Mouse (Mus musculus): ENCODE results near the gene Ap3b1.

The Ap3b1 gene

DNA sequence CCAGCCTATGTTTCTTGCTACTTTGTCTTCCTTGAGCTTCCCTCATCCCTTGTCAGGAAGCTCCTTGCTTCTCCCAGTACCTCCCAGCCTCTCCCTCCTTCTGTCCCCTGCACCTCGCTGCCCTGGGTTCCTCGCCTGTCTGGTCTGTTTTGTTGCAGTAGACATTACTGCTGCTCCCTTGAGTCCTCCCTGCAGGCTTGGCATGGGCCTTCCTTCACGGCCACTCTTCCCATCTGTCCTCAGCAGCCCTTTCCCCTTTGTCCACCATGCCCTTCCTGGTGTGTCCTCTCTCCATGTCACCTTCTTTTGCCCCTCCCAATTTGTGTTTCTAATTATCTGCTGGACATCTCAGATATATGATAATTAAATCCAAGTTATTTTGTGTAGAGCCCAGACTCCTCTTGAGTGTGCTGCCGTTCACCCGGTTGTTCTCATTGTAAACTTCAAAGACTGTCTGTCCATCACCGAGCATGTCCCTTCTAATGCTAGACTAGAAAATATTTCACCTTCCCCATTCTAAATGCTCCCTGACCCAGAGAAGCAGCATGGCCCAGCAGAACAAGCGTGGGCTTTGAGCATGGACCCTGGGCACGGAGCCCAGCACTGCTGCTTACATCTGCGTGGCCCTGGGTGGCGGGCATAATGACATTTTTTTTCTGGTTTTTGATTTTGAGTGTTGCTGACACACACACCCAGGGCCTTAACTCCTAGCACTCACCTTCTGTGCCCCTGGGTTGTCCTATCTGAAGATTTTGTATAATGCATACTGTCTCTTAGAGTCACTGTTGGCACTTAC lies 181.3 kb downstream of the Ap3b1 start:
- no peak for DNase-seq (ENCODE audit: low spot score in 2 of 2)

DNA sequence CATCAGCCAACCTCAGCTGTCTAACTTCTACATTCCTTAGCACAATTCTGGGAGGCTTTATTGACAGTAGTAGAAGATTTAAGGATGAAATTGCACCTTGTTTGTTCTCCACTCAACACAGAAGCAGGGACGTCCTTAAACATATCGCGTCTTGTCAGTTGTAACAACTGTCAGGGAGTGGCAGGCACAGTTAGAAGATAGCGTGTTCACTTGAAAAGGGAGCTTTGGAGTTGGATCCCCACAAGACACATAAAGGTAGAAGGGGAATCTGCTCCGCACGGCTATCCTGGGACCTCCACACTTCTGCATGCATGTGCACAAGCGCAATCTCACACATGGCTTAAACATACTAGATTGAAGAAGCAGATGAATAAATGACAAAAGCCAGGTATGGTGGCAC lies 183.3 kb downstream of the Ap3b1 start:
- DNase-seq (ENCODE audit: low spot score in 2 of 2), result no peak

DNA sequence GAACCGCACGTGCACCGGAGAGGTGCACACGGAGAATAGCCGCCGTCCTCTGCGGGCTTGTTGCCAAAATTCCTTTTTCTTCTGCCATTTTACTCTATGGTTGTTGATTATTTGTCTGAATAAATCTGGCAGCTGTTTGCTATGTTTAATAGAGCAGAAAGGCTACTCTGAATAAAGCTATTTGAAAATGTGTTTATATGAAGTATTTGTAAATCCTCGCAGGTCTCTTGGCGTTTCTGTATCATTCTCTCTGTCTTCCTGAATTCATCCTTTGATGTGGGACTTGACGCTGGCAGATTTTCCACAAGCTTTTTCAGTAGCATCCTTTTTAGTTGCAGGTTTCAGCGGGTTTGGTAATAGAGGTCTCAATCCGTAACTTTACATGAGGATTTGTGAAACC lies 185.5 kb downstream of the Ap3b1 start:
- no peak for DNase-seq (ENCODE audit: low spot score in 2 of 2)

DNA sequence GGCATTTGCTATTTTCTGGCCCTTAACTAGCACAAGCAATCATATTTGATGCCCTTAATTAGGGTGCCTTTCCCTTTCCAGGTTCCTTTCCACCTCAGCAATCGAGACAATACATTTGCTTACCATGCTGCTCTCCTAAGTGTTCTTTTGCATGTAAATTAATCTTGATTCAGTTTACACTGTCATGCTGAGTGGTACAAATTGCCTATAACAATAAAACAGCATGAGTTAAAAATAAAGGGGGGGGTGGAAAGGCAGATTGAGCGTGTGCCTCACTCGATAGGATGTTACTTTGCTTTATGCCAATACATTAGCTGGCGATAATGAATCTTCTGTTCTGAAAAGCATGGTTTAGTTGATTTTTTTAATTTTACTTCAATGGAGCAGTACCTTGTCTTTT lies 187.0 kb downstream of the Ap3b1 start:
- DNase-seq (ENCODE audit: low spot score in 2 of 2), result no peak

DNA sequence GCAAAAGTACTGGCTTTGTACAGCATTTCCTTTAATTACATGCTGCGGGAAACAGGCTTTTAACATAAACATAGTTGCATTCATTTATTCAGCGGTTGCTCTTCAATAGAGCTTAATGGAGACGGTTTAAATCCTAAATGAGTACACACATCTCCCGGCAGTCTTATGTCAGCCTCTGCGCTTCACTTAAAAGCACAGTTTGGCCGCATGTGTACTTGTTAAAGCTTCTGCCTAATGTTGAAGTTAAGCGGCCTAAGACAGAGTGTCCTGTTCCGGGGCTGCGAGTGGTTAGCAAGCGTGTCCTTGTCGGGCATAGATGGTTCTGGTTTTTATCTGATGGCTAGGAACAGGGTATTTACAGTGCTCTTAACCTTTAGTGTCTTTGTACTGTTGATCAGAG lies 187.5 kb downstream of the Ap3b1 start:
- DNase-seq (ENCODE audit: low spot score in 2 of 2), result no peak

DNA sequence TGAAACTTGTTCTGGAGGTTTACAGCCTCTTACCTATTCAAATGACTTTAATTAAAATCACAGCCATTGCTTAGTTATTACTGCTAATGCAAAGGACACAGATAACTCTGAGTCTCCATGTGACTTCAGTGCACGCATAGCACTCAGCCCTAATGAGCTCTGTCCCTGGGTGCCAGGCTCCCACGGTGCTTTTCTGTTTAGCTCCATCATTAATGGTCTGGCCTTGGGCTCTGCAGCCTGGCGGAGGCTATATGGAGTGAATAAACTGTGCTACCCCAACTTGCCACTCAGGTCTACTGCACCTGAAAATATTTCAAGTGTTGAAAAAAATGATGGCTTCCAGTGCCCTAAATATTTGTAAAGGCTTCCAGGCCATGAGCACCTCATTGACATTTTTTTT lies 190.8 kb downstream of the Ap3b1 start:
- no peak for DNase-seq (ENCODE audit: low spot score in 2 of 2)

DNA sequence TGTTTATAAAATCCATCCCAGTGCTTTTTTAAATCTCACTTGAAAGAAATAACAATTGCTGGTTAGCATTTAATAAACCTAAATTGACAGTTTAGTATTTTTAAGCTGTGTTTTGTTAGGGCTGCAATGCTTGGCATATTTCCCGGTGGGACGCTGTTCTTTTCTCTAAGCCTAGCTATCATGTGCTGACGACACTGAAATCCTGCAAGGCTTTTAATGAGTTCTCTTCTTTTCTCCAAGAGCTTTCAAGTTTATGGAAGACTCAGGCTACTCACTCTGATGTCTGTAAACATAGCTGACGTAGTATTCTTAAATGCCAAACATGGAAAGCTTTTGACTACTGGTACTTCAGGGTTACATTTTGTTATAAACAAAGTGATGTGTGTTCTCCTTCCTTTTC lies 191.3 kb downstream of the Ap3b1 start:
- DNase-seq (ENCODE audit: low spot score in 2 of 2), result no peak

DNA sequence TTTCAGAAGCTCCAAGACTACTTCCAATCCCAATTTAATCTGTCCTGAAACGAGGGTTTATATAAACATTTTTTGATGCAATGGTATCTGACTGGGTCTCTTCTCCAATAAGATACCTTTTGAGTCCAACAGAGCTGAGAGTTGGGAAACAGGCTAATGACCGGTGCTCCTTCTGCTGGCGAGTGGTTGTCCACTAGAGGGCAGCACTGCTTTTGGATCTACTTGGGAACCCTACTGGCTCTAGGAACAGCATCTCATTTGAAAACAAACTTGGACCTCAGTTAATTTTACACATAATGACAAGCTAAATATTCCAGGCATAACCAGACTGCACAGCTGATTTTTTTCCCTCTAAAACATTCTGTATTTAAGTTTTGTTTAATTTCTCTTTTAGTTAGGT lies 201.3 kb downstream of the Ap3b1 start:
- peak; percentile 49 to 63 for DNase-seq (ENCODE audit: low spot score in 2 of 2)

DNA sequence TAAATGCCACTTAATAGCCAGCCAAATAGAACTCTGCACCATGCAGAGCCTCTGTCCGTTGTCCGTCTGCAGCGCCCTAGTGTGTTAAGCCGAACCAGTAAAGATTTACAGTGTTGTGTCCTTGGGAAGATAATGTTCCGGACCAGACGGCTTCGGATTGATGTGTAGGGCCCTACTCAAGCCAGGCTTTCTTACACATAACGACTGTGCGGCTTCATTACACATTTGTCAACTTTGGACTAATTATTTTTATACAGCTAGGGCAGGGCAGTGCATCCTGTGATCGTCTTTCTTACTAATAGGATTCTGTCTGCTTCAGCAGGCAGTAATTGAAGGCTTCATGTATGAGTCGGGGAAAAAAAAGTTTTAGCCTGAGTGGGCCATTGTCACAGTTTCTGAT lies 202.1 kb downstream of the Ap3b1 start:
- no peak for DNase-seq (ENCODE audit: low spot score in 2 of 2)

DNA sequence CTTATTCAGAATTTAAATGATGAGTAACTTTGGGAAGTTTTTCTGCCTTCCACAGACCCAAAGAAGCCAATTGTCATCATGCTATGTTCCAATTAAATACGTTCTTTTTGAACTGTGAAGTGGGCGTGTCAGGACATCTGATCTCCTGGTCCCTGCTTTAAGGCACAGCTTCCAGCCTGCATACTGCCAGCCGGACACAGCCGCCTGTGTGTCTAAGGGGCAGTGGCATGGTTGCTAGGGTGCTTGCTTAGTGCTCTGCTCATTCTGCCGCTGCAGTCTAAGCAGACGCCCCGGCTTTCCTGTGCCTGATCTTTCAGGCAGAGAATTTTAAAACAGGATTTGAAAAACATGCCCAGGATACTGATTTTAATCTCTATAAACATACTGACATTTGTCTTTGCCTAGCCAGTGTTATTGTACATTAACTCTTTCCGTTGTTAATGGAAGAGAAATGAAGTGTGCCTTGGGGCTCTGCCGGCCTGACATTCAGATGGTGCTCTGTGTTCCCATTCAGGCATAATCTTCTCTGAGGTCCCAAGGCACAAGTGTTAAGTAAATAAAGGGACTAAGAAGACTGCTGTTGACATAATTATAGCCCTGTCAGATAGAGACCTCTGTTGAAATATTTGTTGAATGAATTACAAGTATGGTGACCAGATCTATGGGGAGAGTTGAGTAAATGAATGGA lies 204.0 kb downstream of the Ap3b1 start:
- DNase-seq (ENCODE audit: low spot score in 2 of 2), result no peak

DNA sequence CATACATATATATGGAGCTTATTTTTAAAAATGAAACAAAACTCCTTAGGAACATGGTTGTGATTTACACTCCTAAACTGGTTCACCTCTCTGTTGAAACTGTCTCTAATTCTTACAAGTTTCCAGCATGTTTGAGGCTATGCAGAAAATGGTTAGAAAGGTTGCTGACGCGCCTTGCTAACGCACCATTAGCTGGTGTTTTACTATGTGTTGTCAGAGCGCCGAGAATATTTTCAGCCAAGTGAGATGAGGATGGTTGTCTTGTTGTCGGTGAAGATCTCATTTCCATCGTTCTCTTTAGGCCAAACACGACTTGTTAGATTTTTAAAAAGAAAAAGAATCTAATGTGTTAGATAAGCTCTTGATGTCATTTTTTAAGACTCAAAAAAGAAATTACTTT lies 205.1 kb downstream of the Ap3b1 start:
- DNase-seq (ENCODE audit: low spot score in 2 of 2), result no peak

DNA sequence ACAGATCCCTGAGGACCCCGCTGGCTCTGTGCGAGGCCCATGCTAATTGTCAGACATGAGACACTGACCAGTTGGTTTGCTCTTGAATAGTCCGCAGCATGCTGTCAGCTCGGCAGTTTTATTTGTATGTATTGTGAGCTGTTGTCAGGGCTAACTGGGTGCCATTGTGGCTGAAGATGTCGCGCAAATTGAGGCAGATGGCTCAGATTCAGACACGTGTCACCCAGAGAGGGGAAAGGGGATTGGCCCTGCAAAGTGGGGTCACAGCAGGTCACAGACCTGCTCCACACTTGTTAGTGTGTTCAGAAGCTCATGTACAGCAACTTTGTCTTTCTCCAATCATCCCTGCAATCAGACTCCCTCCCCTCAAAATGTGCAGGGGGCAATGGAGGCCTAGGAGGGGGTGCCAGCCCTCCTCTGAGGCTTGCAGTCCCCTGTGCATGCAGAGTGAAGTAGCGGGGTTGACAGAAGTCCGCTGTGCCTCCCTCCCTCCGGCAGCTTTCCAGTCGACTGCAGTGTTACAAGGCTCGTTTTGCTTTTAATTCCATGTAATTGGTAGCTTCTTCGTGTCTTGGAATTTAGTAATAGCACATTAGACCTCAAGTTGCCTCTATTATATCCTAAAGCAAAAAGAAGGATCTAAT lies 205.7 kb downstream of the Ap3b1 start:
- DNase-seq (ENCODE audit: low spot score in 2 of 2), result no peak

DNA sequence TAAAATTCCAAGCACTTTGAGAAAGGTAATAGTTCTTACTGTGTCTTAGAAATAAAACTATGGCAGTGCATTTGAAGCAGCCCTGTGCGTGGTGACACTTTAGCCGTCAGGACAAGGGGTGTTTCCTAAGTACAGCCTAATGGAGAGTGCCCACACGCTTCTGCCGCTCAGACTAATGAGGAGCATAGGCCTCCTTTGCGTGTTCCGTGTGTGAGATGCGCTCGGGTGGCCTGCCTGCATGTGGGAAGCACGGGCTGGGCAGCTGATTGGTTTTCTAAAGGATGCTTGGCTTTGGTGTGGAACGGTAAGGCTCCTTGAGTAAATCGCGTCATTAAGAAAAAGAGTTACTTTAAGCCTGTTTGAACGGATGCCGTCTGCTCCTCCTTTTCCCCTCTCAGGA lies 206.4 kb downstream of the Ap3b1 start:
- no peak for DNase-seq (ENCODE audit: low spot score in 2 of 2)

DNA sequence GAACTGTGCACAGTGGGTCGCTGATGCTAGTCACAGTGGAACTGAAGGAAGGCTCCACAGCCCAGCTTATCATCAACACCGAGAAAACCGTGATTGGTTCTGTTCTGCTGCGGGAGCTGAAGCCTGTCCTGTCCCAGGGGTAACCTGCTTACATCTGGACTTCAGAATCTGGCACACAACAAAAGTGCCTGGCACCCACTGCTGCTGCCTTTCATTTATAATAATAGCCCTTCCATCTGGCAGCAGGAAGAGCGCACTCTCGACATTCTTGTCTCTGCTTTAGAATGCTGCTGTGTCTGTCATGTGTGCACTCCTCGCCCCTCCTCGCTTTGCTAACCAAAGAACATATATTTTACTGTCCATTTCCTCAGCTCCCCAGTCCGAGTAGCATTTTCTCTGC lies 206.9 kb downstream of the Ap3b1 start:
- no peak for DNase-seq (ENCODE audit: low spot score in 2 of 2)

DNA sequence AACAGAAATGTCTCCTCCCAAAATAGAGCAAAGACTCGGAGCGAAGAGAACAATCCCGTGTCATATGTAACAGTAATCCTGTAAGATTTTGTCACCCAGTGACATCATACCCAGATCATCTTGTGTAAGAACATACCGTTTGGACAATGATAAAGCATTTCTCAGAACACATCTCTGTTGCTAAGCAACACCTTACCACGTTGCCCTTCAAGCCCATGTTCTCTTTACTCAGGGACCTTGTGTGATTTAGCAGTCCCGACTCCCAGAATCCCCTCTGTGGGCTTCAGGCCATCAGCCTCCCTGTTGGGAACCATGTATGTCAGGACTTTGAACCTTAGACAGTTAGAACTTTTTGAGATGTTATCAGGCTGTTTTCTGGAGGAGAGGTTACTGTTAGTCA lies 209.0 kb downstream of the Ap3b1 start:
- no peak for DNase-seq (ENCODE audit: low spot score in 2 of 2)

DNA sequence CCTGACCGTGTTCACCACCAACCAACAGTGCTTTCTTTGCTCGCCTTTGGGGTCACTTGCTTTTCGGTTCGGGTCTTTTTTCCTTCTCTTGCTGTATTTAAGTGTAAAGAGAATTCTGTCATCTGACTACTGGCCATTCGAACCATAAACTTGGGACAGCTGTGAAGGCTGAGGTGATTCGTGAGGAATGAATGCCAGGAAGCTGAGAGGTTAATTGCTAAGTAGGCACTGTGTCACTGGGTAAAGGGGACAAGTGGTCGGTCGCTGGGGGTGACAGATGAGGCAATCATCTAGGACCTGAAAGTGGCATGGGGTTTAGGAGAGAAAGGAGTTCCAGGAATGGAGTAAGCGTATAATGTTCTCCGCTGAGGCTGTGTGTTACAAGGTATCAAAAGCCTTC lies 212.2 kb downstream of the Ap3b1 start:
- DNase-seq (ENCODE audit: low spot score in 2 of 2), result no peak

DNA sequence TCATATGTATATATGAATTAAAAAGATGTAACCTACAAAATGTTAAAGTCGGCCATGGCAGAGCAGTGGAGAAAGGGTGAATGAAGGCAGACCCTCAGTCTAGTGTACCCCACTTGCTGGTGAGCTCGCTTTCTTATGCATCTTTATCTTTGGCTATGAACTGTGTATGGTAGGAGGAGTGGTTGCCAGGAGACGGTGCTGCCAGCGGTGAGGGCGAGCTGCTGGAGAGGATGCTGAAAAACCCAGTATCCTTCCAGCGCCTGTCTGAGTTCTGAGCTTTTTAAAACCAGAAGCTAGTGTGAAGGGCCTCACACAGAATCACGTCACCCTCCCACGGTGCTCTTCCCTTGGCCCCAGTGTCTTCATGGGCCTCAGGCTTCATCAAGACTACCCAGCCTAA lies 214.6 kb downstream of the Ap3b1 start:
- DNase-seq (ENCODE audit: low spot score in 2 of 2), result no peak

DNA sequence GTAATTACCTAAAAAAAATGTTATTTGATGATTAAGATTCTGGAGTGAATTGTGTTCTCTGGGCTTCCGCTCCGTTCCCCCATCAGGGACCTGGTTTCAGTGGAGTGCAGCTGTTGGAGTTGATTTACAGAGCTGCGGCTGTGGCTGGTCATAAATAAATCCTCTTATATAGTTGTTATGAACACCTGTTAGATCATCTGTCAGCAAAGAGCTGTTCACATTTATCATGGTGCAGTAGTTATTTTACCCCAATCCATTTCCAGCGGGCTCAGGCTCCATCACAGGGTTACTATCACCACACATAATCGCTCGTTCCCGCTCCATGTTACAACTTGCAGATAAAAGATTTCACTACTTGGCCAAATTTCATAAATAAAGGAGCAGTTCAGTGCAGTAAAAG lies 215.1 kb downstream of the Ap3b1 start:
- DNase-seq (ENCODE audit: low spot score in 2 of 2), result no peak

DNA sequence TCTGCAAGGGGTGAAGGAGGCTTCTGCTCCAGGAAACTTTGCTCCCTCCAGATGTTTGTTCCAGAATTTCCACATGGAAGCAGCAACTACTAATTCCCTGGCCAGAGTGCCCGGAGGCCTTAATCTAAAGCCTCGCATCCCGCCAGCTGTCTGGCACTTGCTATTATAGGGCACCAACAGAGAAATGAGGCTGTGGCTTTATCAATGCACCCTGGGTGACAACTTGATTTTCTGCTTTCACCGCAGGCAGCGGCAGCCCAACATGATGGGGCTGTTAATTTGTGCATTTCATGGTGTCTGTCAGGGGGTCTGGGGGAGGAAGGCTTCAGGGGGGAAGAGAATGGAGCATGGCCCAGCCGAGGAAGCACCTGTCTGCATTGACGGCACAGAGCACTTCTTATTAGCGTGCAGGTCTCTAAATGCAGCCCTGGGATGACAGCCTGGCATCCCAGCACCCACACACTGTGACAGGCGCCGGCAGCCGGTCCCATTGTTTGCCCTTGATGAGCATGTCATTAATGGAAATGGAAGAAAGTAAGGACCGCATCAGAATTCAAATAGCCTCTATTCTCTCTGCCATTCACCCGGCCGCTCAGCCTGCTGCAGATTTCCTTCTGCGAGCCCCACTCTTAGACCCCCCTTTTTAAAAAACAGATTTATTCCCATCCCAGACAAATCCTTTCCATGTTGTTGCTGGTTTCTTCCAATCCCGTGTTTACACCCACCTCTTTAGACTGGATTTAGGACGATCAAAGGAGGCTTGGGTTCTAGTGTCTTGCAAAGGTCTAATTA lies 217.0 kb downstream of the Ap3b1 start:
- DNase-seq (ENCODE audit: low spot score in 2 of 2), result no peak

DNA sequence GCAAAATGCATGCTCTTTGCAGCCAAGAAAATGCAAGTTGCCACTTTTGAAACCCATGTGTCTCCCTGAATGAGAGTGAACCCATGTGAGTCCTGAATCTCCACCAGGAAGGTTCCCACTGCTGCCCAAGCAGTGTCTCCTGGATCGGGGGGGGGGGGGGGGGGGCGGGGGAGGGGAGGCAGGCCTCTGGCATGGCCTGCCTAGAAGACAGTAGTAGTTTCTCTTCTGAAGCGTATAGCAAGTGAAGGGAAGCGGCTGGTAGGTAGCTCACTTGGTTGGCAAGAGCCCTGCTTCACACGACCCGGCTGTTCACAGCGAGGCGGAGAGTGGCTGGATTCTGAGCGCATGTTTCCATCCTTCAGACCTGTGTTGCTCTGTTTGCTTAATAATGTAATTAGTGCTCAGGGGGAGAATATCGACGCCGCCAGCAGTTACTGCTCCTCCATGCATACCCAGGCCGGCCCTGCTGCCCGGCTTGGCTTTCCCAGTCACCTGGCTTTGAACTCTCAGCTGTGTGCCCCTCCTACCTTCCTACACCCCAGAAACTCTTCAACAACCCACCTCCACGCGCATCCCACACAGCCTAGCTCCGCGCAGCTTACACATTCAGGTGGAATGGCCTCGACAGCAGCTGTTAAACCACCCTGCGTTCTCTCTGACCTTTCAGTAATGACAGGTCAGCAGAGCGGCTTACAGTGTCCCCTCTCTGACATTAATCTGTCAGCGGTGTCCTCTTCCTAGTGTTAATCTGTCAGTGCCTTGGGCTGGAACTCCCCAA lies 217.8 kb downstream of the Ap3b1 start:
- DNase-seq (ENCODE audit: low spot score in 2 of 2), result no peak

DNA sequence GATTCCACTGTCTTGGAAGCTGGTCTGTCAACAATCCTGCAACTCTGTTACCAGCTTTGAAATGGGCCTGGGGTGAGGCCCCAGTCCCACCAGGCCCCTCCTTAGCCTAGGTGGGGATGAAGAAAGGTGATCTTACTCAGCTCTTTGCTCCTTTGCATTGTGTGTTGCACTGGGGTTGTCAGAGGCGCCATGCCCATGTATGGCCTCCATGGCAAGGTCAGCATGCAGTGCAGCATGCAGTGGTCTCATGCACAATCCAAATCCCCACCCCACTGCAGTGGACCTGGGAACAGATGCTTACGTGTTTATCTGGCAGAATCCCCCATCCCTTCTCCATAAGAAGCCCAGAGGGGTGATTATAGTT lies 218.4 kb downstream of the Ap3b1 start:
- DNase-seq (ENCODE audit: low spot score in 2 of 2), result no peak

DNA sequence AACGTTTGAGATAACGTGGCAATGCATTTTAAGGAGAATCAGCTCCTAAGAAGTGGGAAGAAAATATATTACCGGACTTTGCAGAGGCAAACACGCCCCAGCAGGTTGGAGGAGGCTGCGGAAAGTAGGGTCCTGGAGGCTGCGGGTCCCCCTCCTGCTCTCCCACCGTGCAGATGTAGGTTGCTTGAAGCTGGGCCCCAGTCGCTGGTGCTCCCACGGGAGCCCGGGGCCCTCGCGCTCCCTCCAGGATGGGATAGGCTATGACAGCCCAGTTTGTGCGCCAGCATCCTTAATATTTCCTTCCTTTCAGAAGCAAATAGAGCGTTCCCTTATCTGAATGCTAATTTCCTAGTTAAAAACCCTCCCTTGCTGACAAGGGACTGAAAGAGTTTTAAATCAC lies 236.5 kb downstream of the Ap3b1 start:
- DNase-seq (ENCODE audit: low spot score in 2 of 2), result no peak

Data from urinary bladder, adult 18-20 months (tissue).